Mouse (Mus musculus): ENCODE data around the gene Olfr115. TPM values are rescaled to one million over a fixed set of nuclear protein-coding genes. Genes with fewer than 3 reads are reported as not detected.

Gene Olfr115
- polyA plus RNA-seq (2015; fragmentation: Nextera tagmentation; extraction: Ambion mirVana) = not detected in 2 replicates

DNA sequence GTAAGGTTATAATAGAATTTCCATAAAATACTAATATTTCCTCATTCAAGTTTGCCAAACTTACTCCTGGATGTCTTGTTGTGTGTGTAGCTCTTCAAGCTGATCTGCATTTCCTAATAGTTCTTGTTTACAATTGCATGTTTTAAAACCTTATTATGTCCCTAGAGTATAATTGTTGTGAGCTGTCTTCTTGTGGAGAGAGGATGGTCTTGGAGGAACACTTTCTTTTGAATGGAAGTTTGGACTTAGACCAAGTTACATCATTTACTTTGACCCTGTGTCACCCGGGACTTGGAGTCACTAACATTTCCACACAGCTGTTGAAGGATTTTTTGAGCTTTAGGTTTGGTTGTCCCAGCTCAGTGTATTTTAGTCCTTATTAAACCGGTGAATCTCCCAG is at the start of gene Olfr115, which contains the start of gene Olfr116:
Gene Olfr115, minus strand, starts transcription at position 101 of the 400 bp plus-strand sequence.
Gene Olfr116, minus strand, starts transcription at position 191 of the 400 bp plus-strand sequence.
- Histone ChIP-seq H3K4me2 (replicated peaks; ENCODE audit: low read depth) (no peak within 1 kb of the TSS), H3K36me3 (ENCODE audit: control insufficient read depth, insufficient read depth, low read length) (no peaks in the 10 kb centered on the region), H3K9me3 (ENCODE audit: control insufficient read depth, low read length) (no peaks in the 10 kb centered on the region), H3K4me1 (replicated peaks; ENCODE audit: control insufficient read depth, insufficient read depth) (no peaks in the 10 kb centered on the region), H3K27me3 (ENCODE audit: control insufficient read depth, insufficient read depth, low read length) (no peaks in the 10 kb centered on the region), H3K27ac (replicated peaks) (no peak within 1 kb of the TSS), H3K9ac (ENCODE audit: low read length) (no peak within 1 kb of the TSS), H3K4me3 (ENCODE audit: low read depth, low read length) (no peak within 1 kb of the TSS)
- no peak for DNase-seq (ENCODE audit: low spot score)
- no peak for TF ChIP-seq CTCF (IDR thresholded peaks at IDR 0.05; ENCODE audit: low read depth)
- TF ChIP-seq EP300 (optimal IDR thresholded peaks at IDR 0.05) = no peak
- no peak for ATAC-seq (ENCODE audit: low FRiP score, low TSS enrichment)
- WGBS = 70% methylated on average over 2 of the region's 2 CpGs

DNA sequence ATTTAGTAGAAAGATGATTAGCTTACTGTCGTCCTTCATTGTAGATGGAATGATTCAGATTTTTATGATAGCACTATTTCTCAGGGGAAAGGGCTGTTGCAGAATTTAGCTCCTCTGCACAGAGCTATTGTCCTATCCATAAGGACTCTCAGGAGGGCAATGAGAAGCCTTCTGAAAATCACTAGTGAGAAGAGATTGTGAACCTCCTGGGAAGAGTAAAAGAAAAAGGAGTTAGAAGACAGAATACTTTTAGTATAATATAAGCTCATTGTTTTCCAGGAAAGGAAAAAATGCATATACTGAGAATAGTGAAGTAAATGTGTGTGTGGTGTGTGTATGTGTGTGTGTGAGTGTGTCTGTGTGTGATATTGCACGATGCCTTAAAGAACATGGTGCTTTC is 39.8 kb upstream of the Olfr115 start, which contains the start of gene Olfr118:
Gene Olfr118, plus strand, starts transcription at position 301 of the 400 bp plus-strand sequence.
- no peak within 1 kb of the TSS for H3K9ac ChIP-seq (ENCODE audit: low read length)
- no peaks in the 10 kb centered on the region for H3K27me3 ChIP-seq (ENCODE audit: control insufficient read depth, insufficient read depth, low read length)
- H3K36me3 ChIP-seq (ENCODE audit: control insufficient read depth, insufficient read depth, low read length) = no peaks in the 10 kb centered on the region
- no peak within 1 kb of the TSS for H3K27ac ChIP-seq (replicated peaks)
- no peaks in the 10 kb centered on the region for H3K4me1 ChIP-seq (replicated peaks; ENCODE audit: control insufficient read depth, insufficient read depth)
- no peak for DNase-seq (ENCODE audit: low spot score)
- TF ChIP-seq EP300 (optimal IDR thresholded peaks at IDR 0.05) (no peak), CTCF (IDR thresholded peaks at IDR 0.05; ENCODE audit: low read depth) (no peak)
- no peak within 1 kb of the TSS for H3K4me2 ChIP-seq (replicated peaks; ENCODE audit: low read depth)
- 53% methylated on average over 2 of the region's 2 CpGs for WGBS
- no peaks in the 10 kb centered on the region for H3K9me3 ChIP-seq (ENCODE audit: control insufficient read depth, low read length)
- ATAC-seq (ENCODE audit: low FRiP score, low TSS enrichment) = no peak
- H3K4me3 ChIP-seq (ENCODE audit: low read depth, low read length) = no peak within 1 kb of the TSS

DNA sequence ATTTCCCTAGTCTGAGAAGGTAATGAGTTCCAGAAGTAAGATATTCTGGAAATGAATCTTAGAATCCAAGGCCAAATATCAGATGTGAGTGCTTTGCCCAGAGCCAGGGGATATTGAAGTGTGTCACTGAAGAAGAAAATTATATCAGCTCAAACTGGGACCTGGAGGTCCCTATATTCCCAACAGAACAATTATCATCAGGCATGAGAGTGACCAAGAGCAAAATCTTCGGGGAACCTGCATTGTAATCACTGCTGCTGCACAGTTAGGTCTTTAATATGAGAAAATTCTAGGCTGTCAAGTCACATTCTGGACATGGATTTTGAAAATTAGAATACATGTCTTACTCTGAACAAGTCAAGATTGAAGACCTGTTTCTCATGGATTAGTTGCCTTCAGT is 36.8 kb upstream of the Olfr115 start, which contains the start of gene Olfr117:
Gene Olfr117, minus strand, starts transcription at position 101 of the 400 bp plus-strand sequence.
- Histone ChIP-seq H3K4me2 (replicated peaks; ENCODE audit: low read depth) (no peak within 1 kb of the TSS), H3K4me3 (ENCODE audit: low read depth, low read length) (no peak within 1 kb of the TSS), H3K9me3 (ENCODE audit: control insufficient read depth, low read length) (no peaks in the 10 kb centered on the region), H3K27ac (replicated peaks) (no peak within 1 kb of the TSS), H3K9ac (ENCODE audit: low read length) (no peak within 1 kb of the TSS), H3K27me3 (ENCODE audit: control insufficient read depth, insufficient read depth, low read length) (no peaks in the 10 kb centered on the region), H3K36me3 (ENCODE audit: control insufficient read depth, insufficient read depth, low read length) (no peaks in the 10 kb centered on the region), H3K4me1 (replicated peaks; ENCODE audit: control insufficient read depth, insufficient read depth) (no peaks in the 10 kb centered on the region)
- no peak for TF ChIP-seq EP300 (optimal IDR thresholded peaks at IDR 0.05)
- TF ChIP-seq CTCF (IDR thresholded peaks at IDR 0.05; ENCODE audit: low read depth) = no peak
- no peak for DNase-seq (ENCODE audit: low spot score)
- ATAC-seq (ENCODE audit: low FRiP score, low TSS enrichment) = no peak
- WGBS = 46% methylated on average over 1 of the region's 1 CpGs

DNA sequence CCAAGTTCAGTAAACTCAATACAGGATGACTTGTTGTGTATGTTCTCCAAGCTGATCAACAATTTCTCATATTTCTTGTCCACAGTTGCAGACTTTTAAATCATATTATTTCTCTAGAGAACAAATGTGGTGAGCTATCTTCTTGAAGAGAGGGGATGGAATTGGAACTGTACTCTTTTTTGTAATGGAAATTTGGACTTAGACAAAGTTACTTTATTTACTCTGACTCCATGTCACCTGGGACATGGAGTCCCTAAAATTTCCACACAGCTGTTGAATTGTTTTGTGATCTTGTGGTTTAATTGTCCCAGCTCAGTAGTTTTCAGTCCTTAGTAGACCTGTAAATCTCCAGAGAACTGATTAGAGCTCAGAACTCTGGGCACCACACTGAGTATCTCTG is 34.3 kb downstream of the Olfr115 start, which contains the start of gene Olfr114:
Gene Olfr114, minus strand, starts transcription at position 101 of the 400 bp plus-strand sequence.
- DNase-seq (ENCODE audit: low spot score) (no peak), ATAC-seq (ENCODE audit: low FRiP score, low TSS enrichment) (no peak)
- Histone ChIP-seq H3K27me3 (ENCODE audit: control insufficient read depth, insufficient read depth, low read length) (no peaks in the 10 kb centered on the region), H3K4me2 (replicated peaks; ENCODE audit: low read depth) (no peak within 1 kb of the TSS), H3K36me3 (ENCODE audit: control insufficient read depth, insufficient read depth, low read length) (no peaks in the 10 kb centered on the region), H3K4me3 (ENCODE audit: low read depth, low read length) (no peak within 1 kb of the TSS), H3K4me1 (replicated peaks; ENCODE audit: control insufficient read depth, insufficient read depth) (no peaks in the 10 kb centered on the region), H3K9me3 (ENCODE audit: control insufficient read depth, low read length) (no peaks in the 10 kb centered on the region), H3K27ac (replicated peaks) (no peak within 1 kb of the TSS), H3K9ac (ENCODE audit: low read length) (no peak within 1 kb of the TSS)
- no peak for TF ChIP-seq CTCF (IDR thresholded peaks at IDR 0.05; ENCODE audit: low read depth)
- TF ChIP-seq EP300 (optimal IDR thresholded peaks at IDR 0.05) = no peak

DNA sequence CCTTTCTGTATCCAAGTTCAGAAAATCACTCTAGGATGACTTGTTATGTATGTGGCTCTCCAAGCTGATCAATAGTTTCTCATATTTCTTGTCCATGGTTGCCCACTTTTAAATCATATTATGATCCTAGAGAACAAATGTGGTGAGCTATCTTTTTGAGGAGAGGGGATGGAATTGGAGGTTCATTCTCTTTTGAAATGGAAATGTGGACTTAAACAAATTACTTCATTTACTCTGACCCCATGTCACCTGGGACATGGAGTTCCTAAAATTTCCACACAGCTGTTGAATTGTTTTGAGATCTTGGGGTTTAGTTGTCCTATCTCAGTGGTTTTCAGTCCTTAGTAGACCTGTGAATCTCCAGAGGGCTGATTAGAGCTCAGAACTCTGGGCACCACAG is 49.3 kb downstream of the Olfr115 start, which contains the start of gene Olfr113:
Gene Olfr113, minus strand, starts transcription at position 101 of the 400 bp plus-strand sequence.
- no peak within 1 kb of the TSS for H3K4me3 ChIP-seq (ENCODE audit: low read depth, low read length)
- H3K4me1 ChIP-seq (replicated peaks; ENCODE audit: control insufficient read depth, insufficient read depth) = no peaks in the 10 kb centered on the region
- no peaks in the 10 kb centered on the region for H3K9me3 ChIP-seq (ENCODE audit: control insufficient read depth, low read length)
- H3K9ac ChIP-seq (ENCODE audit: low read length) = no peak within 1 kb of the TSS
- TF ChIP-seq EP300 (optimal IDR thresholded peaks at IDR 0.05) (no peak), CTCF (IDR thresholded peaks at IDR 0.05; ENCODE audit: low read depth) (no peak)
- ATAC-seq (ENCODE audit: low FRiP score, low TSS enrichment) = no peak
- no peak within 1 kb of the TSS for H3K4me2 ChIP-seq (replicated peaks; ENCODE audit: low read depth)
- DNase-seq (ENCODE audit: low spot score) = no peak
- no peak within 1 kb of the TSS for H3K27ac ChIP-seq (replicated peaks)
- no peaks in the 10 kb centered on the region for H3K27me3 ChIP-seq (ENCODE audit: control insufficient read depth, insufficient read depth, low read length)
- no peaks in the 10 kb centered on the region for H3K36me3 ChIP-seq (ENCODE audit: control insufficient read depth, insufficient read depth, low read length)

DNA sequence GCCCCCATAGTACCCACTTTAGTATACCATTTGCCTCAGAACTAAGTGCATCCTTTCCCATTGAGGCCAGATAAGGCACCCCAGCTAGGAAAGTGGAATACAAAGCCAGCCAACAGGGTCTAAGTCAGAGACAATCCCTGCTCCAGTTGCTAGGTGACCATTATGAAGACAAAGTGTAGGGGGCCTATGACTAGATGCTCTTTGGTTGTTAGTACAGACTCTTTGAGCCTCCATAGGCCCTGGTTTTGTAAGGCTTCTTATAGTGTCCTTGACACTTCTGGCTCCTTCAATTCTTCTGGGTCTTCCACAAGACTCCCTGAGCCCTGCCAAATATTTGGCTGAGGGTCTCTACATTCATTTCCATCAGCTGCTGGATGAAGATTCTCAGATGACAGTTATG is 57.6 kb downstream of the Olfr115 start, which contains the start of gene Olfr112:
Gene Olfr112, minus strand, starts transcription at position 101 of the 400 bp plus-strand sequence.
- no peak within 1 kb of the TSS for H3K27ac ChIP-seq (replicated peaks)
- TF ChIP-seq EP300 (optimal IDR thresholded peaks at IDR 0.05) = no peak
- no peak for TF ChIP-seq CTCF (IDR thresholded peaks at IDR 0.05; ENCODE audit: low read depth)
- H3K36me3 ChIP-seq (ENCODE audit: control insufficient read depth, insufficient read depth, low read length) = no peaks in the 10 kb centered on the region
- DNase-seq (ENCODE audit: low spot score) = no peak
- no peak within 1 kb of the TSS for H3K4me2 ChIP-seq (replicated peaks; ENCODE audit: low read depth)
- no peak within 1 kb of the TSS for H3K9ac ChIP-seq (ENCODE audit: low read length)
- no peaks in the 10 kb centered on the region for H3K27me3 ChIP-seq (ENCODE audit: control insufficient read depth, insufficient read depth, low read length)
- ATAC-seq (ENCODE audit: low FRiP score, low TSS enrichment) = no peak
- no peaks in the 10 kb centered on the region for H3K9me3 ChIP-seq (ENCODE audit: control insufficient read depth, low read length)
- H3K4me1 ChIP-seq (replicated peaks; ENCODE audit: control insufficient read depth, insufficient read depth) = no peaks in the 10 kb centered on the region
- no peak within 1 kb of the TSS for H3K4me3 ChIP-seq (ENCODE audit: low read depth, low read length)

Other genes with a start within 250 kb of the Olfr115 start
- not detected in 2 replicates for gene Olfr105-ps, start 248.1 kb downstream of the Olfr115 start, polyA plus RNA-seq (2015; fragmentation: Nextera tagmentation; extraction: Ambion mirVana)
- not detected in 2 replicates for gene Olfr106-ps, start 236.7 kb downstream of the Olfr115 start, polyA plus RNA-seq (2015; fragmentation: Nextera tagmentation; extraction: Ambion mirVana)
- gene Olfr107, start 227.9 kb downstream of the Olfr115 start, polyA plus RNA-seq (2015; fragmentation: Nextera tagmentation; extraction: Ambion mirVana) = not detected in 2 replicates
- gene Olfr108, start 181.6 kb downstream of the Olfr115 start, polyA plus RNA-seq (2015; fragmentation: Nextera tagmentation; extraction: Ambion mirVana) = not detected in 2 replicates
- 0.02 TPM in 1 of 2 replicates, not detected in the other for gene Olfr109, start 168.2 kb downstream of the Olfr115 start, polyA plus RNA-seq (2015; fragmentation: Nextera tagmentation; extraction: Ambion mirVana)
- not detected in 2 replicates for gene H2-M2, start 143.6 kb downstream of the Olfr115 start, polyA plus RNA-seq (2015; fragmentation: Nextera tagmentation; extraction: Ambion mirVana)
- not detected in 2 replicates for gene Olfr110, start 134.6 kb downstream of the Olfr115 start, polyA plus RNA-seq (2015; fragmentation: Nextera tagmentation; extraction: Ambion mirVana)
- not detected in 2 replicates for gene Olfr111, start 119.1 kb downstream of the Olfr115 start, polyA plus RNA-seq (2015; fragmentation: Nextera tagmentation; extraction: Ambion mirVana)
- gene Olfr112, start 57.7 kb downstream of the Olfr115 start, polyA plus RNA-seq (2015; fragmentation: Nextera tagmentation; extraction: Ambion mirVana) = not detected in 2 replicates
- not detected in 2 replicates for gene Olfr113, start 49.4 kb downstream of the Olfr115 start, polyA plus RNA-seq (2015; fragmentation: Nextera tagmentation; extraction: Ambion mirVana)
- gene Olfr114, start 34.4 kb downstream of the Olfr115 start, polyA plus RNA-seq (2015; fragmentation: Nextera tagmentation; extraction: Ambion mirVana) = not detected in 2 replicates
- gene Olfr116, start 90 bp upstream of the Olfr115 start, polyA plus RNA-seq (2015; fragmentation: Nextera tagmentation; extraction: Ambion mirVana) = not detected in 2 replicates
- gene Olfr117, start 36.7 kb upstream of the Olfr115 start, polyA plus RNA-seq (2015; fragmentation: Nextera tagmentation; extraction: Ambion mirVana) = not detected in 2 replicates
- not detected in 2 replicates for gene Olfr118, start 39.9 kb upstream of the Olfr115 start, polyA plus RNA-seq (2015; fragmentation: Nextera tagmentation; extraction: Ambion mirVana)
- not detected in 2 replicates for gene Olfr119, start 69.5 kb upstream of the Olfr115 start, polyA plus RNA-seq (2015; fragmentation: Nextera tagmentation; extraction: Ambion mirVana)
- not detected in 2 replicates for gene Olfr120, start 94.7 kb upstream of the Olfr115 start, polyA plus RNA-seq (2015; fragmentation: Nextera tagmentation; extraction: Ambion mirVana)
- gene Olfr121, start 121.7 kb upstream of the Olfr115 start, polyA plus RNA-seq (2015; fragmentation: Nextera tagmentation; extraction: Ambion mirVana) = not detected in 2 replicates
- gene Olfr122, start 141.5 kb upstream of the Olfr115 start, polyA plus RNA-seq (2015; fragmentation: Nextera tagmentation; extraction: Ambion mirVana) = not detected in 2 replicates
- not detected in 2 replicates for gene Olfr123, start 166.4 kb upstream of the Olfr115 start, polyA plus RNA-seq (2015; fragmentation: Nextera tagmentation; extraction: Ambion mirVana)
- not detected in 2 replicates for gene Olfr124, start 172.8 kb upstream of the Olfr115 start, polyA plus RNA-seq (2015; fragmentation: Nextera tagmentation; extraction: Ambion mirVana)
- not detected in 2 replicates for gene Olfr125, start 205.8 kb upstream of the Olfr115 start, polyA plus RNA-seq (2015; fragmentation: Nextera tagmentation; extraction: Ambion mirVana)
- gene Olfr126, start 220.4 kb upstream of the Olfr115 start, polyA plus RNA-seq (2015; fragmentation: Nextera tagmentation; extraction: Ambion mirVana) = not detected in 2 replicates

All from stomach, postnatal 0 days (tissue).